Mouse (Mus musculus): ENCODE results near the gene Sox1.

GRCm38 (mm10) chr8:12425906-12426305 is 30.8 kb downstream of the Sox1 start:
- TF ChIP-seq CTCF (IDR thresholded peaks at IDR 0.05; ENCODE audit: control insufficient read depth, insufficient read depth, low read length): no peak
- no peak for TF ChIP-seq POLR2A (IDR thresholded peaks at IDR 0.05; ENCODE audit: borderline replicate concordance, control insufficient read depth, low read depth, low read length)

Measured in bone marrow, adult 2 months (tissue).